Mouse (Mus musculus) thymus, postnatal 4 days (tissue): ENCODE data around the gene Btg1-ps1.
A peak's percentile ranks its signal among the peaks of the same experiment; 100 is the strongest.
"Not testable (repeated sequence)": the region's sequence is repeated elsewhere in the genome, so short reads cannot be mapped to it uniquely, and the experiment has no call there.

Experiments
- DNase-seq: peaks from one replicate; pipeline ENCODE4 v3.0.0; 2021

Gene Btg1-ps1

DNA sequence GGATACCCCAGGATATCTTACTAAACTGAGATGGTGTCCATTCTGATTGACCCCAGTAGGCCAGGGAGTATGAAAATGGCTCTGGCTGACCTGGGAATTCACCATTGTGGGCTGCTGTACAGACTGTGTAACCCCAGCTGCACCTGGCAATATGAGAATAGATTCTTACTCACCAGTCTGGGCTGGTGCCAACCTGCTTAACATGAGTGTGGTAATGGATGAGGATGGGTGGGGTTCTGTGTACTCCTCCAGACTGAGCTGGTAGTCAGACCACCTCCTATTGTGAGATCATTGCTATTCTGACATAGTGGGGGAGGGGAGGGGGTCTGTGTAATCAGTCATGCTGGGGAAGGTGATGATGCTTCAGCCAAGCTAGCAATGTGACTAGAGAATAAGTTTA, at the start of gene Btg1-ps1:
TSS of gene Btg1-ps1 (minus strand) at position 219 of the 400 bp plus-strand sequence.
- not testable (repeated sequence) for DNase-seq

DNA sequence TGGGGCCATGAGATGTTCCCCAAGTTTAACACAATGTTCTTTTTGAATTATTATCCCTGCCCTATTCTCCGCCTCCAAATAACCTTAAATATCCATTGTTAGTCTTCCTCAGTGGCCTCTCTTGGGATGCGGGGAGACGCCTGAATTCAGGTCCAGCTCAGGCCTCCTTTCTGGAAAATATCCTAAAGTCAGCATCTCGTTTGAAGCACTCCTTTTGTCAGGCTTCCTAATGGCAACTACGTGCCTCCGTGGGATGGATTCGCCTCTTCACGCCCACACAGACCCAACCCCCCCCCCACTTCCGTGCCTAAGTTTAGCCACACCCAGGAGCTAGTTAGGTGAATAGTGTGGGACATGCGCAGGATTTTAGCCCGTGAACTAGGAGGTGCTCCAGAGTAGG, 47.6 kb upstream of the Btg1-ps1 start, which contains the start of gene Rhox10:
TSS of gene Rhox10 (plus strand) at position 301 of the 400 bp plus-strand sequence.
- DNase-seq = no peak

- peak; percentile 8 for DNase-seq
Observed at GRCm38 (mm10) chrX:38061544-38061943, 42.9 kb upstream of the Btg1-ps1 start.

DNA sequence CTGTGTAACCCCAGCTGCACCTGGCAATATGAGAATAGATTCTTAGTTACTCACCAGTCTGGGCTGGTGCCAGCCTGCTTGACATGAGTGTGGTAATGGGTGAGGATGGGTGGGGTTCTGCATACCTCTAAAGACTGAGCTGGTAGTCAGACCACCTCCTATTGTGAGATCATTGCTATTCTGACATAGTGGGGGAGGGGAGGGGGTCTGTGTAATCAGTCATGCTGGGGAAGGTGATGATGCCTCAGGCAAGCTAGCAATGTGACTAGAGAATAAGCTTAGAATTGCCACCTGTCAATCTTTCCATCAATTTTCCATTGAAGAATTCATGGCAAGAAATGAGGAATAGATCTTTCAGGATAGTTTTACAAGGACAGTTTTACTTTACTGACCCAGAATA, 24.4 kb upstream of the Btg1-ps1 start, which contains the start of gene Btg1-ps2:
TSS of gene Btg1-ps2 (minus strand) at position 101 of the 400 bp plus-strand sequence.
- DNase-seq = not testable (repeated sequence)

GRCm38 (mm10) chrX:38039666-38040065, 21.1 kb upstream of the Btg1-ps1 start:
- no peak for DNase-seq

GRCm38 (mm10) chrX:38033841-38034240, 15.2 kb upstream of the Btg1-ps1 start:
- no peak for DNase-seq

DNA sequence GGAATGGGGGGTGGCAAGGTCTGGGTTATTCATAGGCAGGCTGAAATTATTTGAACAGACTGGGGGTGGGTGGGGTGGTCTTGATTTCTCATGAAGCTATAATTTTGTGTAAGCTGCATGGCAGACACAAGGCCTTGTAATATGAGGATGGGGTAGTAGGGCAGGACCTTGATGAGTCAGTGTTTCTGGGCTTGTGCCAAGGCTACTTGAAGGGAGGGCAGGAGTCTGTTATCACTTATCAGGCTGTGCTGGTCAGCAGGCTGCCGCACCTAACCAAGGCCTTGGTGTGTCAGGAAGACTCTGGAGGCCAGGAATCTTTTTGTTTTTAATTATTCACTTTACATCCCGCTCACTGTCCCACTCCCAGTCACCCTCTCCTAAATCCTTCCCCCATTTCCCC, 9.9 kb downstream of the Btg1-ps1 start:
- DNase-seq = no peak
